Comparison of ENCODE assay signal across 8 mouse cellular contexts in the genomic region with DNA sequence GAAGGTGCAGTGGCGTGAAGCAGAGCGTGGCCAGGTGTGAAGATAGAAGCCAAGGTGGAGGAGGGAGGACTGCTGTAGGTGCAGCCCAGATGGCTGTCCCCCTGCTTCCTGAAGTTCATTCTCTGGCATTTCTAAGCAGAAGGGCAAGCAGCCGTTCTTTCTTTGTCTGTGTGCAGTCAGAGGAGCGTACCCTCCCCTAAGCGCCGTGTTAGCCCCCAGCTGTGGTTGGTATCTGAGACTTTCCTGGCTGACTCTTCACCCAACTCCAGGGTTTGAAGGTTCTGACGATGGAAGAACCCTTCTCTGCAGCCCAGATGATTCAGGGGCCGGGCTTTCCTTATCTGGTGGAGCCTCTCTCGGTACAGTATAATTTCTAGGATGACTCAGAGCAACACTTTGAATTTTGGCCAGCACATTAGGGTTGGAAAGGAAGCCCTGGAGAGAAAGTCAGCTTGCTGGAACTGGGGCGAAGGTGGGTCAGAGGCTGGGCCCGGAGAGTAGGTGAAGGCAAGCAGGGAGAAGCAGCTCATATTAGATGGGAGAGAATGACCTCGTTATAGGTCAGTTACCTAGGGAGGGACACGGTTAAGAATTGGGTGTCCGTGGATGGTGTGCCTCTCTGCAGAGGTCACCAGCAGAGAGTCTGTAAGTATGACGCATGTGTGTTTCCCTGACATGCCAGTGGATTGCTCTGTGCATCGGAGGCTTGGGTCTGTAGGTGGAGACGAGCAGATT. TPM values are rescaled to one million over a fixed set of nuclear protein-coding genes. Genes with fewer than 3 reads are reported as not detected.
DNase-seq lines count a peak whose midpoint lies in the region; ATAC-seq and TF ChIP-seq lines count a peak whose summit lies in the region.

No protein-coding gene starts in this region.

- H3K9me3 ChIP-seq in kidney, postnatal 0 days (replicated peaks; ENCODE audit: low read length), result no peaks in the 10 kb centered on the region
- H3K9me3 ChIP-seq in embryonic facial prominence, embryonic 15.5 days (replicated peaks), result no peaks in the 10 kb centered on the region
- no peaks in the 10 kb centered on the region for H3K9me3 ChIP-seq in hindbrain, embryonic 11.5 days (ENCODE audit: control insufficient read depth, low read length)
- H3K9me3 ChIP-seq in midbrain, embryonic 12.5 days, result no peaks in the 10 kb centered on the region

- 41% methylated on average over 17 of the region's 17 CpGs for WGBS in kidney, postnatal 0 days
- WGBS in embryonic facial prominence, embryonic 15.5 days, result 68% methylated on average over 17 of the region's 17 CpGs
- WGBS in hindbrain, embryonic 11.5 days, result 61% methylated on average over 17 of the region's 17 CpGs
- WGBS in midbrain, embryonic 12.5 days, result 67% methylated on average over 17 of the region's 17 CpGs

- H3K4me3 ChIP-seq in kidney, postnatal 0 days (replicated peaks; ENCODE audit: low read depth, low read length), result no peak overlapping the region
- no peak overlapping the region for H3K4me3 ChIP-seq in embryonic facial prominence, embryonic 15.5 days (replicated peaks)
- no peak overlapping the region for H3K4me3 ChIP-seq in hindbrain, embryonic 11.5 days (ENCODE audit: low read depth, low read length)
- no peak overlapping the region for H3K4me3 ChIP-seq in midbrain, embryonic 12.5 days

- peak; percentile 40 for DNase-seq in kidney, postnatal 0 days (ENCODE audit: low spot score)
- DNase-seq in kidney, postnatal 14 days, result no peak
- DNase-seq in Patski (ENCODE audit: low read depth, low spot score), result peak; percentile 41
- DNase-seq in hindbrain, embryonic 11.5 days (ENCODE audit: low spot score), result peak; percentile 40
- no peak for DNase-seq in natural killer cell, adult 2 months (ENCODE audit: low spot score in 2 of 2)
- DNase-seq in left cerebral cortex, adult 11 months (ENCODE audit: low spot score), result no peak

- peaks cover 27% of the 10 kb centered on the region for H3K4me1 ChIP-seq in kidney, postnatal 0 days (replicated peaks; ENCODE audit: insufficient read depth, low read length)
- peaks cover 27% of the 10 kb centered on the region for H3K4me1 ChIP-seq in embryonic facial prominence, embryonic 15.5 days
- peaks cover 11% of the 10 kb centered on the region for H3K4me1 ChIP-seq in hindbrain, embryonic 11.5 days (replicated peaks; ENCODE audit: control insufficient read depth, insufficient read depth, low read length)
- H3K4me1 ChIP-seq in midbrain, embryonic 12.5 days, result peaks cover 39% of the 10 kb centered on the region

- ATAC-seq in kidney, postnatal 0 days (replicated peaks; ENCODE audit: low FRiP score, low read depth), result no peak; the same call in 1 of the 2 replicates
- peak; percentile 88 for ATAC-seq in Patski
- ATAC-seq in embryonic facial prominence, embryonic 15.5 days (ENCODE audit: insufficient number of reproducible peaks, low FRiP score, low TSS enrichment, low read depth), result no peak
- ATAC-seq in hindbrain, embryonic 11.5 days (ENCODE audit: low FRiP score), result peak; percentile 25; the same call in 1 of the 2 replicates
- peak; percentile 28; the same call in 1 of the 2 replicates for ATAC-seq in midbrain, embryonic 12.5 days (ENCODE audit: low FRiP score, low read depth)

- 0 out of 2 replicates have a peak overlapping the region, but pooled peaks have one; percentile 10 for H3K27ac ChIP-seq in kidney, postnatal 0 days
- H3K27ac ChIP-seq in embryonic facial prominence, embryonic 15.5 days (replicated peaks), result 0 out of 2 replicates have a peak overlapping the region, but pooled peaks have one; percentile 39
- H3K27ac ChIP-seq in hindbrain, embryonic 11.5 days (ENCODE audit: low read depth, low read length), result peak overlapping the region; percentile 2; the same call in 1 of the 2 replicates
- H3K27ac ChIP-seq in midbrain, embryonic 12.5 days (replicated peaks), result peak overlapping the region; percentile 74

- POLR2A ChIA-PET in Patski (lab: Charles Lee), result no interaction called here

- TF ChIP-seq CTCF in kidney, postnatal 0 days (IDR thresholded peaks at IDR 0.05; ENCODE audit: low read depth), result no peak
- TF ChIP-seq CTCF in Patski (IDR thresholded peaks at IDR 0.05), result no peak

- CTCF ChIA-PET in Patski (lab: Charles Lee), result no interaction called here

- H3K4me2 ChIP-seq in kidney, postnatal 0 days (ENCODE audit: low read length), result no peak overlapping the region
- H3K4me2 ChIP-seq in embryonic facial prominence, embryonic 15.5 days (replicated peaks), result no peak overlapping the region
- H3K4me2 ChIP-seq in hindbrain, embryonic 11.5 days (replicated peaks; ENCODE audit: low read depth, low read length), result no peak overlapping the region
- H3K4me2 ChIP-seq in midbrain, embryonic 12.5 days (replicated peaks), result no peak overlapping the region

- H3K9ac ChIP-seq in kidney, postnatal 0 days (ENCODE audit: low read depth, low read length), result no peak overlapping the region
- no peak overlapping the region for H3K9ac ChIP-seq in embryonic facial prominence, embryonic 15.5 days
- no peak overlapping the region; the same call in 1 of the 2 replicates for H3K9ac ChIP-seq in hindbrain, embryonic 11.5 days (ENCODE audit: low read depth, low read length)
- H3K9ac ChIP-seq in midbrain, embryonic 12.5 days (replicated peaks), result 0 out of 2 replicates have a peak overlapping the region, but pooled peaks have one; percentile 8

- in situ Hi-C loops in Patski (cut with MboI; ENCODE audit: low pct_unique_long_range_greater_than_20kb), result no loop called here

- H3K36me3 ChIP-seq in kidney, postnatal 0 days (ENCODE audit: insufficient read depth, low read length), result no peaks in the 10 kb centered on the region
- no peaks in the 10 kb centered on the region for H3K36me3 ChIP-seq in embryonic facial prominence, embryonic 15.5 days
- H3K36me3 ChIP-seq in hindbrain, embryonic 11.5 days (ENCODE audit: control insufficient read depth, insufficient read depth, low read length), result no peaks in the 10 kb centered on the region
- no peaks in the 10 kb centered on the region for H3K36me3 ChIP-seq in midbrain, embryonic 12.5 days

- H3K27me3 ChIP-seq in kidney, postnatal 0 days (ENCODE audit: insufficient read depth, low read length), result no peaks in the 10 kb centered on the region
- H3K27me3 ChIP-seq in Patski, result no peaks in the 10 kb centered on the region
- no peaks in the 10 kb centered on the region for H3K27me3 ChIP-seq in embryonic facial prominence, embryonic 15.5 days
- no peaks in the 10 kb centered on the region for H3K27me3 ChIP-seq in hindbrain, embryonic 11.5 days (ENCODE audit: control insufficient read depth, insufficient read depth, low read length)
- no peaks in the 10 kb centered on the region for H3K27me3 ChIP-seq in midbrain, embryonic 12.5 days

RNA-seq across cellular contexts. Expression of gene Ccdc6, which starts 23.9 kb away (rescaled TPM):
- 16.6 and 18.5 TPM in 2 replicates for polyA plus RNA-seq in kidney, postnatal 0 days (2015; fragmentation: Nextera tagmentation; extraction: Ambion mirVana)
- polyA plus RNA-seq in Patski (2021), result 35.3 TPM
- 13.5 and 15.2 TPM in 2 replicates for polyA plus RNA-seq in embryonic facial prominence, embryonic 15.5 days (2015; fragmentation: Nextera tagmentation; extraction: Ambion mirVana)
- polyA plus RNA-seq in hindbrain, embryonic 11.5 days (2014; fragmentation: Nextera tagmentation; extraction: Ambion mirVana), result 23.0 and 27.8 TPM in 2 replicates
- polyA plus RNA-seq in midbrain, embryonic 12.5 days (2016; fragmentation: Nextera tagmentation; extraction: Ambion mirVana), result 16.2 and 17.1 TPM in 2 replicates

Comparison
In these comparisons a context has a peak if more than half of its experiments do, and no peak if none do; other contexts are left out.
1. DNase-seq: peak in kidney, postnatal 0 days (single experiment), Patski (single experiment) and hindbrain, embryonic 11.5 days (single experiment); none in kidney, postnatal 14 days (single experiment), natural killer cell, adult 2 months (0 of 2) and left cerebral cortex, adult 11 months (single experiment).
2. ATAC-seq: peak in Patski (single experiment), hindbrain, embryonic 11.5 days (single experiment) and midbrain, embryonic 12.5 days (single experiment); none in kidney, postnatal 0 days (single experiment) and embryonic facial prominence, embryonic 15.5 days (single experiment).
3. H3K27ac ChIP-seq: peak in every context shown above with its lines; median percentile 74 in midbrain, embryonic 12.5 days; 39 in embryonic facial prominence, embryonic 15.5 days; 10 in kidney, postnatal 0 days; 2 in hindbrain, embryonic 11.5 days.